Mouse (Mus musculus) bone marrow macrophage, adult 2 months (primary cell): ENCODE measurements at regions not wholly inside any gene's neighbourhood (a gene's known extent, or its start where the extent isn't known, plus 50 kb on each side); places are given as distances from the start of the nearest gene placed in this dataset.

Experiments
- CTCF ChIP-seq: IDR thresholded peaks from 2 replicates; pipeline ENCODE4 v1.5.1; 2012; ENCODE audit warnings: low read depth, mild to moderate bottlenecking, low read length, moderate library complexity
- POLR2A ChIP-seq: IDR thresholded peaks from 2 replicates; pipeline ENCODE4 v1.6.1; 2012; ENCODE audit warnings: mild to moderate bottlenecking, low read depth, low read length, borderline replicate concordance

GRCm38 (mm10) chr15:96842881-96843280, 143.4 kb upstream of the Slc38a2 start:
- TF ChIP-seq POLR2A, result no peak
- no peak for TF ChIP-seq CTCF
